Mouse (Mus musculus) spleen, adult 2 months (tissue): ENCODE measurements around the gene Scand1.

Experiments used
- CTCF ChIP-seq: fragments of 200-500 bp; IDR thresholded peaks from 2 replicates; pipeline ENCODE4 v1.5.1; 2011; ENCODE audit warnings: mild to moderate bottlenecking, inconsistent platforms; ENCODE audit not compliant: insufficient read depth, insufficient read length, insufficient replicate concordance; ENCODE audit errors: extremely low read depth
- POLR2A ChIP-seq: fragments of 200-500 bp; IDR thresholded peaks from 2 replicates; pipeline ENCODE4 v1.6.1; 2011; ENCODE audit warnings: low read depth, low read length, inconsistent platforms

- TF ChIP-seq CTCF (no peak), POLR2A (no peak)
Observed at GRCm38 (mm10) chr2:156298458-156298857, 14.0 kb downstream of the Scand1 start.
